Mouse (Mus musculus) olfactory bulb, adult 2 months (tissue): ENCODE measurements around the gene Faf2. TPM values are rescaled to one million over a fixed set of nuclear protein-coding genes. Genes with fewer than 3 reads are reported as not detected.

ENCODE experiments used
- H3K27ac ChIP-seq: fragments of 200-500 bp; 2 replicates; pipeline ENCODE4 v1.5.1; 2012; ENCODE audit warnings: low read depth, low read length; ENCODE audit not compliant: insufficient read depth
- H3K4me1 ChIP-seq: fragments of 200-500 bp; 2 replicates; pipeline ENCODE4 v1.6.1; 2012; ENCODE audit warnings: low read length; ENCODE audit not compliant: control insufficient read depth, insufficient read depth
- H3K4me3 ChIP-seq: fragments of 200-500 bp; 2 replicates; pipeline ENCODE4 v1.5.1; 2012; ENCODE audit warnings: mild to moderate bottlenecking, low read depth, low read length, moderate library complexity; ENCODE audit not compliant: insufficient read depth
- CTCF ChIP-seq: fragments of 200-500 bp; IDR thresholded peaks from 2 replicates; pipeline ENCODE4 v1.5.1; 2012; ENCODE audit warnings: low read depth, mild to moderate bottlenecking, low read length, moderate library complexity; ENCODE audit not compliant: insufficient read depth
- POLR2A ChIP-seq: fragments of 200-500 bp; IDR thresholded peaks from 2 replicates; pipeline ENCODE4 v1.6.1; 2012; ENCODE audit warnings: mild to moderate bottlenecking, low read depth, low read length, moderate library complexity; ENCODE audit not compliant: insufficient read depth
- WGBS: fragments of 180-500 bp; shearing (Covaris S2); methylation state at CpG from one replicate; pipeline ENCODE4 v1.1.7; 2018; 5-methylcytosine and 5-hydroxymethylcytosine counted together
- polyA plus RNA-seq: library from polyadenylated mRNA; stranded (reverse); fragments of >200 nt; gene quantifications from 2 replicates; pipeline ENCODE4 v1.2.4, GENCODE M21; 2012; ENCODE audit warnings: low replicate concordance; ENCODE audit not compliant: missing spikeins, insufficient read depth, insufficient read length

Faf2 gene
- polyA plus RNA-seq, result not detected in 2 replicates

DNA sequence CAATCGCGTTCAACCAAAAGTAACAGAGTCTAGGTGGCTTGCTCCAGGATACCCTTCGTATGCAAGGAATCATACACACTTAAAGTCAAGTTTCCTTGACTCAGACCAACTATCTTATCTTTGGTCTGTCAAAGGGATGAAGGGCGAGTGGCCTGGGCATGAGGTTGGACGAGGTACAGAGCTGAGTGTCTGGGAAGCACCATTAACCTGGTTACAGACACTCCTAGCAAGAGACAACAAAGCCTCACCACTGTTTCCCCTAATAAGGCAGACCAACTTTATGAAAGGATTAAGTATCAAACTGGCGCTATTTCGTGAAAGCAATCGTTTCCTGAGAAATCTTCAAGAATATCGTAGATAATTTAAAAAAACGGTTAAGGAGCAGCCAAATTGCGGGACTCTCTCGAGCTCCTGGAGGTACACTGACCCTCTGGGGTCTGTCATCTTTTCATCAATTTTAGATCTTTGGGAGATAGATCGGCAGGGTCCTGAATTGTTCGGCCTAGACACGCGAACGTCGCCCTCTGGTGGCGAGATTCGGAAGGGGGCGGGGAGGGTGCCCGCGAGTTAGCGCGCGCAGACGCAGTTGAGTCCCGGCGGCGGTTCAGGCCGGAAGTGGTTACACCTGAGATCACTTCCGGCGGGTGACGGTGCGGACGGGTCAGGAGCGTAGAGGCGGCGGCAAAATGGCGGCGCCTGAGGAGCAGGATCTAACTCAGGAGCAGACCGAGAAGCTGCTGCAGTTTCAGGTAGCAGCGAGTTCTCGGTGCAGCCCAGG lies at the start of gene Faf2:
Gene Faf2, plus strand, starts transcription at position 630 of the 778 bp plus-strand sequence.
- H3K4me3 ChIP-seq, result peak within 1 kb of the TSS; percentile 78
- H3K27ac ChIP-seq, result peak within 1 kb of the TSS; percentile 56

DNA sequence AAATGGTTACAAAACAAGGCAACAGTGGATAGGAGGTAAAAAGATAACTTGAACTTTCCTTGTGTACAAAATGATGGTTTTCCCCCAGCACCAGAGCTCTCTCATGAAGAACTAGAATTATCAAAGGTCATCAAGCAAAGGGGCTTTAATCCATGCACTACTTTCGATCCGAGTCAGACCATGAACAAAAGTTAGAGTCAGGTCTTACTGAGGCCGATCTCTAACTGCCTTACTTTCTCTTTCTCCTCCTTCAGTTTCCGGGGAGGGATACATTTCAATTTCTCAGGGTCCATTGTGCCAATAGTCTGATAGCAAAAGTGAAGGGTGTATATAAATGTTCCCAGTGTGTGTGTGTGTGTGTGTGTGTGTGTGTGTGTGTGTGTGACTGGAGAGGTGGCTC lies 49.0 kb upstream of the Faf2 start:
- WGBS, result 74% methylated on average over 4 of the region's 4 CpGs
- Histone ChIP-seq H3K27ac (no peak overlapping the region), H3K4me3 (no peak overlapping the region), H3K4me1 (peaks cover 4% of the 10 kb centered on the region)
- TF ChIP-seq POLR2A, result no peak
- no peak for TF ChIP-seq CTCF

More for the DNA sequence above, at the start of gene Faf2:
- H3K4me1 ChIP-seq, result peaks cover 11% of the 10 kb centered on the region; the same call in 1 of the 2 replicates
- 9% methylated on average over 44 of the region's 44 CpGs for WGBS
- TF ChIP-seq CTCF, result peak; percentile 79
- TF ChIP-seq POLR2A, result peak; percentile 60; the same call in 1 of the 2 replicates

GRCm38 (mm10) chr13:54574854-54575481 lies 46.6 kb upstream of the Faf2 start, which contains the start of gene Arl10:
Arl10 (plus strand) TSS chr13:54575015.
- peaks cover 4% of the 10 kb centered on the region for H3K4me1 ChIP-seq
- TF ChIP-seq POLR2A (0 out of 2 replicates have a peak, but pooled peaks have one; percentile 43), CTCF (no peak)
- peak within 1 kb of the TSS; percentile 79 for H3K4me3 ChIP-seq
- no peak within 1 kb of the TSS for H3K27ac ChIP-seq
- WGBS, result under 1% methylated on average over 55 of the region's 55 CpGs

DNA sequence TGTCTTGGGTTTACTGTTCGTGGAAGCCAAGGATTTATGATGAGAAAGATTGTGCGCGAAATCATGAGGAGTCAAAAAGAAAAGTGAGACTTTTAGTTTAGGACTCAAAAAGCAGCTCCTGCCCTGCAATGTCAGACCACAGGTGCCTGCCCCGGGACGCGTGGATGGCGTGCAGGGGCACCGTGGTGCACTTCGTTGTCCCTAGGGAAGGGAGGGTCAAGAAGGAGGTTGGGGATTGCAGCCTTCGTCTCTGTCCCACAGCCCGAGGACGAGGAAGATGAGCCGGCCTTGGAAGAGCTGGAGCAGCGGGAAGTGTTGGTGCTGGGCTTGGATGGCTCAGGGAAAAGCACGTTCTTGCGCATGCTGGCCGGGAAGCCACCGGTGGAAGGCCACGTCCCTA lies 46.1 kb upstream of the Faf2 start:
- Histone ChIP-seq H3K4me3 (peak overlapping the region; percentile 79), H3K27ac (no peak overlapping the region), H3K4me1 (peaks cover 4% of the 10 kb centered on the region)
- WGBS, result 2% methylated on average over 19 of the region's 19 CpGs
- no peak for TF ChIP-seq CTCF
- TF ChIP-seq POLR2A, result no peak

DNA sequence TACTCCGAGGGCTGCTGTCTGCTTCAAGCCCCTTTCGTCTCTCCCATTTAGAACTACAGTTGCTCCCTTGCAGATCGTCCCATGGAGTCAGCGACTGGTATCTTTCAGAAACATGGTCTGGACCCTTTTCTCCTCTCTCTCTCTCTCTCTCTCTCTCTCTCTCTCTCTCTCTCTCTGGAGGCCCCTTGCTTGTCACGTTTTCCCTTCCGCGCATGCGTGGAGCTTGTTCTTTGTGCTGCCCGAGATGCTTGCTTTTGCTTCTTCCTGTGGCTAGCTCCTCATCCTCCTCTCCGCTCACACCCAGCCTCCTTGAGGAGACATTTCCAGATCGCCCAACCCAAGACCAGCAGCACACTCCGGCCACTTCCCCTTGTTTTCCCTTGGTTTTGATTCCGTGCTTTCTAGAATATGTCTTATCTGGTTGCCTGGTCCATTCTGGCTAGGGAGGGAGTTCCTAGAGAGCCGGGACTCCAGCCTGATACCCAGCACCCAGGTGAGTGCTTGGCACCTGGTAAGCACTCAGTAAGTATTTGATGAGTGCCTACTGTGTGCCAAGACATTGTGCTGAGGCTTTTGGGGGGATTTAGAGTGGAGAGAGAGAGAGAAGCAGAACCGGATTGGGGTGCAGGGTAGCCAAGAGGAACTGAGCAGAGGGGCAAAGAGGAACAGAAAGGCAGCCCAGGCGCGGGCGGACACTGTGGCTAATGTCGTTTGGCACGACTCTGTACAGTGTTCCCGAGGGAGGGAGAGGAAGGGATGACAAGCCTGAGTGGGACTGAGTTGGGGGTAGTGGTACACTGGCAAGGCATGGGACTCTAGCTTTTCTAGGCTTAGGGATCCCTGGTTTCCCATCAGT lies 43.7 kb upstream of the Faf2 start:
- Histone ChIP-seq H3K4me1 (peaks cover 4% of the 10 kb centered on the region), H3K4me3 (no peak overlapping the region), H3K27ac (no peak overlapping the region)
- WGBS, result 82% methylated on average over 21 of the region's 21 CpGs
- TF ChIP-seq CTCF, result no peak
- no peak for TF ChIP-seq POLR2A

DNA sequence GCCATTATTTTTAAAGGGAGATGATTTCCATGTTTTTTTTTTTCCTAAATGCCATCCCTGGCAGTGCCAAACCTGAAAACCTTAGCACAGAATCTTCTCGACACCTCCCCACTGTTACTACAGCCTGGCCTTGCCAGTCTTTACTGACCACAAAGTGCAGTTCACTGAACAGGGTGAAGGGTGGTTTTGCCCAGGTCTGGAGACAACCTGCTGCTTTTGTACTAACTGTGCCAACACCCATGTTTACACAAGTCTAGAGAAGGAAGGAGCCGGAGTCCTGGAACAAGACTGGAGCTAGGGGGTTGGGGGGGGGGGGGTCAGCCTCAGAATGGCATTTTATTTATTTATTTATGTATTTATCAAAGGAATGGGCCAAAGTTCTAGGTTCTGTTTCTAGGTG lies 40.2 kb upstream of the Faf2 start:
- no peak for TF ChIP-seq CTCF
- no peak for TF ChIP-seq POLR2A
- no peak overlapping the region for H3K4me3 ChIP-seq
- WGBS, result 75% methylated on average over 2 of the region's 2 CpGs
- H3K27ac ChIP-seq, result no peak overlapping the region
- no peaks in the 10 kb centered on the region for H3K4me1 ChIP-seq

GRCm38 (mm10) chr13:54582126-54582525 lies 39.5 kb upstream of the Faf2 start:
- 31% methylated on average over 10 of the region's 10 CpGs for WGBS
- H3K27ac ChIP-seq, result no peak overlapping the region
- no peak for TF ChIP-seq CTCF
- TF ChIP-seq POLR2A, result no peak
- no peak overlapping the region for H3K4me3 ChIP-seq
- no peaks in the 10 kb centered on the region for H3K4me1 ChIP-seq

GRCm38 (mm10) chr13:54582860-54583259 lies 38.7 kb upstream of the Faf2 start:
- no peak for TF ChIP-seq CTCF
- no peak for TF ChIP-seq POLR2A
- WGBS, result 91% methylated on average over 5 of the region's 5 CpGs
- no peak overlapping the region for H3K4me3 ChIP-seq
- H3K27ac ChIP-seq, result no peak overlapping the region
- no peaks in the 10 kb centered on the region for H3K4me1 ChIP-seq
